Mouse (Mus musculus): ENCODE results near the gene Vmn1r236. TPM values are rescaled to one million over a fixed set of nuclear protein-coding genes. Genes with fewer than 3 reads are reported as not detected.

Gene Vmn1r236
- polyA plus RNA-seq (2012; rRNA removed), result not detected in 2 replicates

DNA sequence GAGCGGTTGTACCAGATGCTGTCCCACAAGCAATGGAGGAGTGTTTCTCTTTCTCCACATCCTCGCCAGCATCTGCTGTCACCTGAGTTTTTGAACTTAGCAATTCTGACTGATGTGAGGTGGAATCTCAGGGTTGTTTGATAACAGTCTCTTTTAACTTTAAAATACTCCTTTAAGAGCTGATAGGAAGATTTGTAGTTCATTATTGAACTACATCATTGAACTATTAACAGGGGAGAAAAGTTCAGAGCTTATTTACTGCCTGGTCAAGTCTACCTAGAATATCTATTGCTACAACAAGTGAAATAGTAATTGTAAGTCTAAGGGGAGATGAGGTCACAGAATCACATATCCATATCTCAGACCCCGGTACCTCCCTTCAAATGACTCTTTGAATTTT, at the start of gene Vmn1r236:
TSS of gene Vmn1r236 (plus strand) at position 301 of the 400 bp plus-strand sequence.

DNA sequence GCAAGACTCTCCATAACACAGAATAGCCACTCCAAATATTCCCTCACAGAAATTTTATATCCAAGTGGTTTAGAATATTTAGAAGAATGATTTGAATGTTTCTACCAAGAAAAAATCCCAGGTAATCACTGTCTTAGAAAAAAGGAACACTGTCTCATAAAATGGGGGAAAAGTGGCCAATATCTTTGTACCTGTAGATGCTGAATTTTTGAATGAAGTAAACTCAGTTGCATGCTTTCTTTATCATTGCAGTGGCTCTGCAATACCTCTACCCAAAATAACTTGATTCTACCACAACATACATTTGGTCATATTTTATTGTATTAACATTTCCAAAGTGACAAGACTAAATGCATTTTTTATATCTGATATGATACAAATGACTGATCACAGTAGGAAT, 26.6 kb upstream of the Vmn1r236 start, which contains the start of gene Vmn1r235:
TSS of gene Vmn1r235 (plus strand) at position 301 of the 400 bp plus-strand sequence.

GRCm38 (mm10) chr17:21311565-21311964, 28.8 kb downstream of the Vmn1r236 start, which contains the start of gene Vmn1r237:
TSS of gene Vmn1r237 (plus strand) at chr17:21311865.

Other genes starting within 250 kb of the Vmn1r236 start
- not detected in 2 replicates for gene Vmn1r234, start 56.9 kb upstream of the Vmn1r236 start, polyA plus RNA-seq (2012; rRNA removed)
- gene Vmn1r235, start 26.5 kb upstream of the Vmn1r236 start, polyA plus RNA-seq (2012; rRNA removed), result not detected in 2 replicates
- not detected in 2 replicates for gene Vmn1r237, start 28.9 kb downstream of the Vmn1r236 start, polyA plus RNA-seq (2012; rRNA removed)
- 0.94 and 2.3 TPM in 2 replicates for gene Zfp677, start 100.8 kb downstream of the Vmn1r236 start, polyA plus RNA-seq (2012; rRNA removed)
- 1.6 and 2.2 TPM in 2 replicates for gene Zfp54, start 140.3 kb downstream of the Vmn1r236 start, polyA plus RNA-seq (2012; rRNA removed)
- gene Zfp51, start 167.4 kb downstream of the Vmn1r236 start, polyA plus RNA-seq (2012; rRNA removed), result 3.8 and 8.1 TPM in 2 replicates
- gene Zfp53, start 206.1 kb downstream of the Vmn1r236 start, polyA plus RNA-seq (2012; rRNA removed), result 3.2 and 5.2 TPM in 2 replicates

All from central nervous system, embryonic 11.5 days (tissue).